Mouse (Mus musculus) B cell, adult 2 months (primary cell): ENCODE results near the gene Kcnma1.

Experiments used
- DNase-seq, 2 experiments: peaks; one replicate each; pipeline ENCODE4 v3.0.0; 2022

The Kcnma1 gene

DNA sequence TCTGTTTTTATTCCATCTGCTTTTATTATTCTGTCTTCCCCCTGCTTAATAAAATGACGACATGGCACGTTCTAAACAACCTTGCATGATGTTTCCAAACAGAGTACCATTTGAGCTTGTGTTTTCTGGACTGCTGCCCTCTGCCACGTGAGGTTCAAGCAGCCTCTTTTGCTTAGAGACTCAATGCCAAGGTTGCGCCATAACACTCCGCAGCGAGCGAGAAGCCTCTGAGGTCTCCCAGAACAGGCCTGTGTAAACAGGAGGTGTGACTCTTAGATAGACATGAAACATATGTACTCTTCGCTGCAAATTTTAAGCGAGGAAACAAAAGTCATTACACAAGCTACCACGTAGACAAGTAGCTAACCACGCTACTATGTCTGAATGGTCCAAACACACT is 55.2 kb downstream of the Kcnma1 start:
- DNase-seq = no peak

DNA sequence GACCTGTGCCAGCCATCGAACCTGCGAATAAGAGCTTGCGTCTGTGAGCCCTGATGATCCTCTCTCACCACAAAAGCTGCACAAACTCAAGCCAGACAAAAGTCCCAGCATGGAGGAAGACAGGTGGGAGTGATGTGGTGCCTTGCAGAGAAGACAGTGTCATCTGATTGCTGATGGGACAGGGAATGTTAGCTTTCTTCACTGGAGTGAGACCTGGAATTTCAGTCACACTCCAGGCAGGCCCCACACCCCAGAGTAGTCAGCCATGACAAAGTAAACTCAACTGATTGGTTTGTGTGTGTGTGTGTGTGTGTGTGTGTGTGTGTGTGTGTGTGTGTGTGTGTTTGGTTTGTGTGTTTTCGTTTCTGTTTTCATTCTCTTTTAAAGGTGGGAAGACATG is 57.0 kb downstream of the Kcnma1 start:
- DNase-seq = no peak

GRCm38 (mm10) chr14:23943876-23944275 is 70.4 kb downstream of the Kcnma1 start:
- no peak for DNase-seq

DNA sequence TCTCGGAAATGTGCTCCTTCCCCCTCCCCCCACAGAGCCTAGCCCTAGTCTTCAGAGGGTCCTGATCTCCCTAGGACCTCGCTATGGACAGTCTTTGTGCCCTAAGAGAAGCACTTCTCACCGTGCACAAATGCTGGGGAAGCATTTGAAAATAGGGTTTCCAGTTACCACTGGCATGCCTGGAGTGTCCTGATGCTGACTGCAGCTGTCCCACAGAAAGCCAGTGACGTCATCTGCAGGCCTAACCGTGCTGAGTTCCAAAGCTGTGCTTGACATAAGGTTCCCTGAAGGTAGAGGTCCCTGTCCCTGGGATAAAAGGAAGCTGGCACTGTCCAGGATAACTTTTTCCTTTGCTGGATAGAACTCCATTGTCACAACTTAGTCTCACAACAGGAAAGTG is 71.1 kb downstream of the Kcnma1 start:
- DNase-seq = no peak

- DNase-seq = no peak
Measured at GRCm38 (mm10) chr14:23942103-23942502, 72.2 kb downstream of the Kcnma1 start.

GRCm38 (mm10) chr14:23935016-23935415 is 79.3 kb downstream of the Kcnma1 start:
- no peak for DNase-seq

DNA sequence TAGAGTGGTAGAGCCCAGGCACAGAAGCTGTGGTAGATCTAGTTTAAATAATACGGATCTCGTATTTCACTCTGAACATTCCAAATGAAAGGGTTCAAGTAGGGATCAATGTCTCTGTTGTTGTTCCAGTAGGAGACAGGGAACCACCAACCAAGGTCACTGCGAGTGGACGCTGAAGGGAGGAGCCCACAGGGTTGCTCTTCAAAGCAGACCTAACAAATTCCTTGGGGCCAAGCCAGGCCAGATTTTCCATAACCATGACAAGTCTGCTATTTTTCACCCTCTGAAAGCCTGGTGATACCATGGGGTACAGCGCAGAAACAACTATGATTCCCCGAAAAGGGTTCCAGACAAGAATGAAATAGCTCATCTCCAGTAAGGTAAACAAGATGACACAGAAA is 82.6 kb downstream of the Kcnma1 start:
- DNase-seq = no peak

DNA sequence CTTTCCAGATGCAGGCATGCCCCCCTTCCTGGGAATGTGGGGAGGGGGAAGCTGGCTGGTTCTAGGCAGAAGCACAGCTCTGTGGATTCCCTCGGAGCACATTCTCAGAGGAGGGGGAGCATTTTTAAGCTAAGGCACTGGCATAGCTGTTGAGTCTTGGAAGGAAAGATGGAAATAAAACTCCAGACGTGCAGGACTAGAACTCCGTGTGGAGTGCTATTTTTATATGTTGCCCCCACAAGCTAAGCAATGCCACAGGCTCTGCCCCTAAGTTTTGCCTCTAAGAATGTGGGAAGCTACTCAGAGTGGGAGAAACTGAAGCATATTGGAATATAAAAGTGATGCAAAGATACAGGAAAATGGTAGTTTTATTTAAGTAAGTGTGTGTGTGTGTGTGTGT is 85.1 kb downstream of the Kcnma1 start:
- no peak for DNase-seq

DNA sequence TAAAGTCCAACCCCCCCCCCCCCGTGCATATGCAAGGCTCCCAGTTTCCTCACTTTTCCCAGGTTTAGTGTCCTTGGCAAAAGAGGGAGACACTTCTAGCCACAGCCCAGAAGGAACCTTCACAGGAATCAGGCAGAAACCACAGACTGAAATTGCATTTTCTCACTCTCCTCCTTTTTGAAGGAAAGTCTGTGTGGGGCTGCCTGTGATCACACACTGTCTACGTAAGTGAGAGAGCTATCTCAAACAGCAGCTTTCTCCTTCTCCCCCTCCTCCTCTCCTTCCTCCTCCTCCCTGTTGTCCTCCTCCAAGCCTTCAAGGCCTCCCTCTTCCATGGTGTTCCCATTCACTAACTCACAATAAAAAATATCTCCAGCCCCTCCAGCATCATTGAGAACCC is 90.9 kb downstream of the Kcnma1 start:
- DNase-seq = no peak

- no peak for DNase-seq
Measured at GRCm38 (mm10) chr14:23922755-23923154, 91.5 kb downstream of the Kcnma1 start.

GRCm38 (mm10) chr14:23911108-23911629 is 103.1 kb downstream of the Kcnma1 start:
- DNase-seq = no peak

- no peak for DNase-seq
Measured at GRCm38 (mm10) chr14:23908564-23908963, 105.7 kb downstream of the Kcnma1 start.

DNA sequence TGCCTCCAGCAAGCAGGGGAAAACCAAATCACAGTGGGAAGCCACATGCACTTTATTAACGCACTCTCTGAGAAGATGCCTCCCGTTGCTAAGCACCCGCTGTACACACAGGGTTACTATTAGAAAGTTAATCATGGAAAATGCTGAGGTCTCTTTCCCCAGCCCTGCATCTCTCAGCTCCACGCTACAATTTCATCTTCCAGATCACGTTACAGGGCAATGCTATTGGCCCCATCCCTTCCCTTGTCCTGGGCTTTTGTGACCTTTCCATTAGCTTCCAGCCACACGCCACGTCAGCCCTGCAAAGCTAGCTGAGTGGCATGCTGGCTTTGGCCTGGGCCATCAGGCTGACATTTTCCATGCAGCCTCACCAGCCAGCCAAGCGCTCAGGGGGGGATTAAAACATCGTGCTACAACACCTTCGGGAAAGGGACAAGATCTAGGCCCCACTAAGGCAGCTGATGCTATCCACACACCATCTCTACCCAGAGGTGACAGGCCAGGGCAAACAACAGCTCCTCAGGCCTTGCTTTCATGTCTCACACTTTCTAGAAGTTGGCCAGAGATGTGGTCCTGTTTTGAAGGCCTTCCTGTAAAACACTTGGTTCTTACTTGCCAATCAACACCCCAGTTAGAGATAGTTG is 111.5 kb downstream of the Kcnma1 start:
- DNase-seq = no peak

- no peak for DNase-seq
Measured at GRCm38 (mm10) chr14:23899462-23899861, 114.8 kb downstream of the Kcnma1 start.

DNA sequence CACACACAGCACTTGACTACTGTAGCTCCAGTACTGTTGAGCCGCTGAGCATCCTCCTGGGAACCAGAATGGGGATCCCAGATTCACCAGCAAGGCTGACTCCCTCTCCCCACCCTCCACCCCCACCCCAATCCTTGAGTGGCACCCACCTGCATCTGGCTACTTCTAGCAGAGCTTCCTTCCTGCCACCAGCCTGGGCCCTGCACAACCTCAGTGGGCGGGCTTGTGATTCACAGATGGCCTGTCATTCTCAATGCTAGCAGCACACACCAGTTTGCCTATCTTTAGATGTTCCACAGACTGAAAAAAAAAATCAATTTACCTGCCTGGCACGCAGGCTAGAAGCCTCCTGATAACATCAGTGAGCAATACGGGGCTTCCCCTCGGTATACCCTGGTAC is 116.5 kb downstream of the Kcnma1 start:
- no peak for DNase-seq

GRCm38 (mm10) chr14:23896036-23896435 is 118.3 kb downstream of the Kcnma1 start:
- DNase-seq = no peak

DNA sequence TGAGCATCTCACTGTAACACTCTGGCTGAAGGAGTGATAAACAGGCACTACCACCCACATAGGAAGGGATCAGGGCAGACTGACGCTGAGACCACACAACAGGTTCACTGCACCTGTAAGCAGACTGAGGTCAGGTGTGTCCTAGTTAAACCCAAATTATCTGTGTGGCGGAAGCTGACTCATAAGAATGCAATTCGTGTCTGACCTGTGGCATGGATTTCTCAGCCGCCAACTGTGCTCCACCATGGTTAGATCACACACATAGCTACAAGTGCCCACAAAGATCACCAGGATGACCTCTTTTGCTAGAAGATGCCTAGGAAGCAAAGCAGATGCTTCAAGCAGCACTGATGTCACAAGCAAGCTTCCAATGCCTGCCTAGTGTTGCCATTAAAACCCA is 128.2 kb downstream of the Kcnma1 start:
- no peak for DNase-seq

DNA sequence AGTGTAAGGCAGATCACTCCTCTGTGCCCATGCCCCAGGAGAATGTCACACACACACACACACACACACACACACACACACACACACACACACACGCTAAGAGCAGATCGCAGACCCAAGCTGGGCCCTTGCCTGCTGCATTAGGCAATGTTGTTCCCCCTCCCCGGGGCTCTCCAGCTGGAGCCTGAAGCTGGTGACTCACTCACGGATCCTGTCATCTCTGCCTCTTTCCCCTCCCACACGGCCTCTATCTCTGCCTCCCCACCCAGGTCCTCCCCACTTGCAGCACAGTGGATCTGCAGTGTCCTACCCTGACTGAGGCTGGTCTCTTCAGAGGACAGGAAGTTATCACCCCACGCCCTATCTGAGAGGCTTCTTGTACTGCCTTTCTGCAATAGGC is 128.8 kb downstream of the Kcnma1 start:
- DNase-seq = no peak

DNA sequence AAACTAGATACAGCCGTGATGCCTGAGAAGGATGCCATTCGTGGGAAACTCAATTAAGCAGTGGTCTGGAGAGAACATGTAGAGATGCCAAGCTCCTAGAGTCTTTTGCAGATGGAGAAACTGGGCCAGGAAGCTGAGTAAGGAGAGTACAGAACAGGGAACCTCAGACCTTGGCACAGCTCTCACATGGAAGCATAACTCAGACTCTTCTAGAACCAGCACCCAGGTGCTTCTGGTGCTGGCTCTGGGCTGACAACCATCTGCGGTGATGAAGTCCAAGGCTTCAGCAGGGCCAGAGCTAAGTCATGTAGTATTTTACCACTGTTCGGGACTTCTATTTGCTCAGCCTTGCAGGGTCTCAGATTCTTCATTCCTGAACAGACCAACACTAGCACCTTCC is 129.2 kb downstream of the Kcnma1 start:
- DNase-seq = no peak

- no peak for DNase-seq
Measured at GRCm38 (mm10) chr14:23882001-23882400, 132.3 kb downstream of the Kcnma1 start.

DNA sequence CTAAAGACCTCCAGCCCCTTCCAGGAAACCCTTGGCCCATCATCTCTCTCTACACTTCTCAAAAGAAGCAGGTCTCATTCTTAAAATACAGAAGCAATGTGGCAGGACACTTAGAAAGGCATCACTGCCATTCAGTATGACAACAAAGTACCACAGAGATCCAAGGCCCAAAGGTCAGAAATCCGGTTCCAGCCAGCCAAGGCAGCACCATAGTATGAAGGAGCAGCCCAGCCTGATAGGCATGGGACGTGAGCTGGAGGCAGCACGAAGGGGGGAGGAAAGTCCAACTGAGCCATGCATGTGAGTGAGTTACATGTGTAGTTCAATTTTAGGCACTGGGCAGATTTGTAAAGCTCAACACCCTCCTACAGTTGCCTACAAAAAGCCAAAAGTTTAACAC is 135.0 kb downstream of the Kcnma1 start:
- DNase-seq = no peak

DNA sequence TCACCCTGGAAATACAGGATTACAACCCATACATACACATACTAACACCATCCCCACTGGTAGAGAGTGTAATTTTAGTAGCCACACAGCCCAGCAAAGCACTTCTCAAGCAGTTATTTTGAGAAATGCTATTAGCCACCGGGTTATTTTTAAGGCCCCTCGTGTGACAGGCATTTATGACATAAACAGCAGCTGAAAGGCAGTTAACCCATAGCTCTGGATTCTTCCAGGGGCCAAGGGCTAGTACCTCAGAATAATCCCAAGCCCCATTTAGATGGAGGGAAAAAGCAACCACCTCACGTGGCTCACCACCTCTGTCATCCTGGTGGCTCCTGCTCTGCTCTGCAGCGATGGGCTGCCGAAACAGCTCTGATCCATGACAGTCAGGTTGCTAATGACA is 136.7 kb downstream of the Kcnma1 start:
- DNase-seq = no peak

DNA sequence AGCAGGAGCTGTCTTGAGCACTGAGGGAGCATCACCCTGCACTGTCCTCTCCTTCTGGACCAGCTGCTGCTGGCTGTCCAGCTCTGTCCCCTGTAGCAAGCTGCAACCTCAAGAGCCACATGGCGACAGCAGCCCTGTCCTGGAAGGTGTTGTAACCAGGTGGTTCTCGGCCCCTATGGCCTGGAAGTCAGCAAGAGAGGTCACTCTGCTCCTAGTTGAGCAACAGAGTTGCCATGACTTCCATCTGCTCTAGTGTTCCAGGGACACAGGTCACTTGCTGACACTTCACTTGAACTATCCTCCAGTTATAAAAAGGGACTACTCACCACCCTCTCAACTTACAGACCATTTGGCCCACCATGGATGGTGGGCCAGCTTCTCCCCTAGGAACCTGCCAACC is 139.7 kb downstream of the Kcnma1 start:
- no peak for DNase-seq

- no peak for DNase-seq
Measured at GRCm38 (mm10) chr14:23857034-23857433, 157.3 kb downstream of the Kcnma1 start.

DNA sequence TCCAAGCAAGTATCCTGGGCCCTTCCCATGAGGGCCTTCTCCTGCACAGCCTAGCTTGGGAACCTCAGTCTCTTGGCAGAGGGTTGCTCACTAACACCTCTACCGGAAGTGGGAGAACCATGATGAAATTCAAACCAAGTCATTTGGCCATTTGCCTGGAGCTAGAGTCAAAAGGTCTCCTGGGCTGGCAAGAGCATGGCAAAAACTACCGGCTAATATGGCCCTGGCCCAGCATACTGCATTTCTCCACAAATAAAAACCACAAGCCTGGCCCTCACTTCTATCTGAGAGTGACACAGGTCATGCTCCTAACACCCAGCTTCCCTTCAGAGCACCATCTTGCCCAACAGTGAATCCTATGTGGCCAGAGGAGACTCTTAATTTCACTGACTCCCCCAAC is 159.3 kb downstream of the Kcnma1 start:
- DNase-seq = no peak
